Mouse (Mus musculus) C2C12 (cell line): ENCODE data around the gene Elavl4. TPM values are rescaled to one million over a fixed set of nuclear protein-coding genes. Genes with fewer than 3 reads are reported as not detected.

Source experiments
- H3K27me3 ChIP-seq: one replicate; pipeline ENCODE4 v1.6.1; 2011; ENCODE audit not compliant: control insufficient read depth, insufficient read depth, insufficient read length
- H3K36me3 ChIP-seq: one replicate; pipeline ENCODE4 v1.6.1; 2011; ENCODE audit not compliant: control insufficient read depth, insufficient read depth
- H3K4me3 ChIP-seq: one replicate; pipeline ENCODE4 v1.5.1; 2011; ENCODE audit warnings: mild to moderate bottlenecking, control low read depth; ENCODE audit not compliant: poor library complexity, insufficient read depth, severe bottlenecking
- H3K79me2 ChIP-seq: one replicate; pipeline ENCODE4 v1.6.1; 2011; ENCODE audit not compliant: control insufficient read depth, insufficient read depth
- H3K79me3 ChIP-seq: one replicate; pipeline ENCODE4 v1.6.1; 2011; ENCODE audit warnings: low read depth, control low read depth
- H3ac ChIP-seq: one replicate; pipeline ENCODE3; 2011; ENCODE audit warnings: low read depth; ENCODE audit not compliant: control insufficient read depth, insufficient read length
- CEBPB ChIP-seq: IDR thresholded peaks from one replicate; pipeline ENCODE4 v1.6.1; 2011; ENCODE audit warnings: low read depth, mild to moderate bottlenecking, control low read depth, moderate library complexity
- CTCF ChIP-seq: IDR thresholded peaks from one replicate; pipeline ENCODE4 v1.5.1; 2011; ENCODE audit not compliant: control insufficient read depth, insufficient read depth, insufficient read length
- FOSL1 ChIP-seq: IDR thresholded peaks from one replicate; pipeline ENCODE4 v1.8.0; 2011; ENCODE audit warnings: mild to moderate bottlenecking, low read length; ENCODE audit not compliant: poor library complexity, insufficient read depth, severe bottlenecking
- MAX ChIP-seq: IDR thresholded peaks from one replicate; pipeline ENCODE4 v1.6.1; 2011; ENCODE audit warnings: mild to moderate bottlenecking, control low read depth
- MYOD1 ChIP-seq: IDR thresholded peaks from one replicate; pipeline ENCODE4 v1.6.1; 2011; ENCODE audit warnings: low read depth; ENCODE audit not compliant: control insufficient read depth, insufficient read length
- MYOG ChIP-seq: IDR thresholded peaks from one replicate; pipeline ENCODE4 v1.6.1; 2011; ENCODE audit not compliant: control insufficient read depth, insufficient read length; ENCODE audit errors: extremely low read depth
- USF1 ChIP-seq: IDR thresholded peaks from one replicate; pipeline ENCODE4 v1.6.1; 2011; ENCODE audit warnings: low read depth, mild to moderate bottlenecking, control low read depth, moderate library complexity
- polyA plus RNA-seq: library from polyadenylated mRNA; unstranded; fragments of >200 nt; fragmentation: generic; extraction: Trizol; gene quantifications from one replicate; pipeline ENCODE4 v1.2.1, GENCODE M21; 2012; ENCODE audit warnings: missing spikeins

Gene Elavl4
- polyA plus RNA-seq, 1 experiment: not detected

GRCm38 (mm10) chr4:110292471-110292870 lies 59.2 kb downstream of the Elavl4 start:
- no peak overlapping the region for H3K4me3 ChIP-seq
- TF ChIP-seq FOSL1 (no peak), USF1 (no peak), MYOG (no peak), MYOD1 (no peak), CTCF (no peak), CEBPB (no peak), MAX (no peak)
- no peaks in the 10 kb centered on the region for H3K79me2 ChIP-seq
- H3K27me3 ChIP-seq: peaks cover under 1% of the 10 kb centered on the region
- no peaks in the 10 kb centered on the region for H3K79me3 ChIP-seq
- H3K36me3 ChIP-seq: no peaks in the 10 kb centered on the region
- H3ac ChIP-seq: no peak overlapping the region

GRCm38 (mm10) chr4:110290544-110291095 lies 61.1 kb downstream of the Elavl4 start:
- Histone ChIP-seq H3K27me3 (peaks cover 18% of the 10 kb centered on the region), H3K79me3 (no peaks in the 10 kb centered on the region), H3K79me2 (no peaks in the 10 kb centered on the region), H3K4me3 (no peak overlapping the region), H3ac (no peak overlapping the region), H3K36me3 (no peaks in the 10 kb centered on the region)
- TF ChIP-seq CEBPB (no peak), MAX (no peak)

- H3K27me3 ChIP-seq: peaks cover 20% of the 10 kb centered on the region
- no peaks in the 10 kb centered on the region for H3K79me2 ChIP-seq
- H3ac ChIP-seq: no peak overlapping the region
- no peak for TF ChIP-seq USF1
- TF ChIP-seq CEBPB: no peak
- no peak for TF ChIP-seq MYOG
- no peak for TF ChIP-seq MYOD1
- no peak for TF ChIP-seq MAX
- no peak for TF ChIP-seq CTCF
- TF ChIP-seq FOSL1: no peak
- no peaks in the 10 kb centered on the region for H3K36me3 ChIP-seq
- H3K4me3 ChIP-seq: no peak overlapping the region
- H3K79me3 ChIP-seq: no peaks in the 10 kb centered on the region
Observed at GRCm38 (mm10) chr4:110290056-110290455, 61.7 kb downstream of the Elavl4 start.

- Histone ChIP-seq H3K4me3 (no peak overlapping the region), H3K27me3 (peaks cover 20% of the 10 kb centered on the region), H3K79me3 (no peaks in the 10 kb centered on the region), H3K79me2 (no peaks in the 10 kb centered on the region), H3K36me3 (no peaks in the 10 kb centered on the region), H3ac (no peak overlapping the region)
- TF ChIP-seq USF1: no peak
- TF ChIP-seq CEBPB: no peak
- TF ChIP-seq CTCF: no peak
- TF ChIP-seq FOSL1: no peak
- no peak for TF ChIP-seq MAX
- TF ChIP-seq MYOD1: no peak
Observed at GRCm38 (mm10) chr4:110287412-110288067, 64.2 kb downstream of the Elavl4 start.

- Histone ChIP-seq H3K79me2 (no peaks in the 10 kb centered on the region), H3K79me3 (no peaks in the 10 kb centered on the region), H3ac (no peak overlapping the region), H3K27me3 (peaks cover 20% of the 10 kb centered on the region), H3K4me3 (no peak overlapping the region), H3K36me3 (no peaks in the 10 kb centered on the region)
- TF ChIP-seq MAX (no peak), CTCF (no peak), USF1 (no peak), MYOD1 (no peak), FOSL1 (no peak), MYOG (no peak), CEBPB (no peak)
Observed at GRCm38 (mm10) chr4:110286841-110287240, 64.9 kb downstream of the Elavl4 start.

GRCm38 (mm10) chr4:110286371-110286781 lies 65.3 kb downstream of the Elavl4 start:
- no peaks in the 10 kb centered on the region for H3K79me3 ChIP-seq
- no peak overlapping the region for H3ac ChIP-seq
- peaks cover 20% of the 10 kb centered on the region for H3K27me3 ChIP-seq
- no peak overlapping the region for H3K4me3 ChIP-seq
- no peaks in the 10 kb centered on the region for H3K36me3 ChIP-seq
- H3K79me2 ChIP-seq: no peaks in the 10 kb centered on the region
- TF ChIP-seq CTCF (no peak), MYOD1 (no peak), CEBPB (no peak), MYOG (no peak), FOSL1 (no peak), USF1 (no peak), MAX (no peak)
